Mouse (Mus musculus) small intestine, adult 2 months (tissue): ENCODE data around the gene Erp27.

Experiments
- CTCF ChIP-seq: fragments of 200-500 bp; IDR thresholded peaks from 2 replicates; pipeline ENCODE4 v1.5.1; 2012; ENCODE audit warnings: low read depth, mild to moderate bottlenecking, control low read depth, inconsistent platforms, low read length, moderate library complexity, mixed read lengths; ENCODE audit not compliant: insufficient replicate concordance, insufficient read length; ENCODE audit errors: extremely low read depth
- POLR2A ChIP-seq: fragments of 200-500 bp; IDR thresholded peaks from 2 replicates; pipeline ENCODE4 v1.6.1; 2012; ENCODE audit warnings: low read depth, mild to moderate bottlenecking, control low read depth, inconsistent platforms, low read length, moderate library complexity

- TF ChIP-seq POLR2A (no peak), CTCF (no peak)
Observed at GRCm38 (mm10) chr6:136941051-136942021, 19.4 kb upstream of the Erp27 start, which contains the start of gene Arhgdib.
